Mouse (Mus musculus): Measurements from ENCODE around the gene Tsen2.
A peak's percentile ranks its signal among the peaks of the same experiment; 100 is the strongest.

The Tsen2 gene

DNA sequence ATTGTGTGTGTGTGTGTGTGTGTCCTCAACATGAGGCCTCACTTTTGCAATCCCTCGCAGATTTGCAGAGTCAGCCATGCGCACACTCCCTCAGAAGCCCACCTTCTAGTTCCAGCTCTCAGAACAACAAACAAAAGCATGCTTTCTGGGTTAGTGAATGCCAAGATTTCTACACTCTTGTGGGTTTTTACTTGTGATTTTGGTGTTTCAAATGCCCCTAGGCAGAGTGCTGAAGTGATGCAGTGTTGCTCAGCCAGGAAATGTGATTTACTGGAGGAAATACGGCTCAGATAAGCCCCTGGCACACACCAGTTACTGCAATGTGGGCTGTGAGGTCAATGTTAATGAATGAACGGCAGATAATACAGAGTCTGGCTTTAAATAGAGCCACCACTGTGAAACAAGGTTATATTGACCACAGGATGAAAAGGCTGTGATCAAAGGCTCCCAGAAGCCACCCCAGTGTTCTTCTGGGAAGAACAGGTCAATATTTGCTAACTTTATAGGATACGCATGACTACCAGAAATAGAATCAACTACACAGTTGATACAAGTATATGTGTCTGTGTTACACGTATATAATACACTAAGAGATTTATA lies 2.7 kb upstream of the Tsen2 start:
- no peak for DNase-seq (ENCODE audit: low read depth, low spot score)

DNA sequence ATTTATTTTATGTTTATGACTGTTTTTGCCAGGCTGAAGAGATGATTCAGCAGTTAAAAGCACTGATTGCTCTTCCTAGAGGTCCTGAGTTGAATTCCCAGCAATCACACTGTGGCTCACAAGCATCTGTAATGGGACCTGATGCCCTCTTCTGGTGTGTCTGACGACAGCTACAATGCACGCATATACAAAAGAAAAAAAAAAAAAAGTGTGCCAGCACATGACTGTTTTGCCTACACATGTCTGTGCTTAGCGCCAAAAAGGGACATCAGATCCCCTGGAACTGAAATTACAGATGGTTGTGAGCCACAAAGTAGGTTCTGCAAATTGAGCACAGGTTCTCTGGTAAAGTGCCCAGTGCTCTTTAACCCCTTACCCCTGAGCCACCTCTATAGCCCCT lies 2.1 kb upstream of the Tsen2 start:
- no peak for DNase-seq (ENCODE audit: low read depth, low spot score)

DNA sequence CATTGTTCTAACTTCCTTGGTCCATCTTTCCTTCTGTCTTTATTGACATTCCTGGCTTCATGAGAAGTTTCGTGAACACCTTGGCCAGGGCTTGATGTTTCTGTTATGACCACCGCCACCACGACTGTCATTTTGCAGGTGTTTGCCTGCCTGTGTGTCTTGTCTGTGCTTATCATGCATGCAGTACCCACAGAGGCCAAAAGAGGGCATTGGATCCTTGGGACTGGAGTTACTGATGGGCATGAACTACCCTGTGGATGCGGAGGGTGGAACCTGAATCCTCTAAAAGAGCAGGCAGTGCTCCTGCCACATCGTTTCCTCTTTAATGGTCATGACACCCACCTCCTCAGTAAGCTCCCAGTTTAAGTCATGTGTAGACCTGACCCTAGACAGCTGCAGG lies 1.8 kb downstream of the Tsen2 start:
- peak; percentile 50 for DNase-seq (ENCODE audit: low read depth, low spot score)

DNA sequence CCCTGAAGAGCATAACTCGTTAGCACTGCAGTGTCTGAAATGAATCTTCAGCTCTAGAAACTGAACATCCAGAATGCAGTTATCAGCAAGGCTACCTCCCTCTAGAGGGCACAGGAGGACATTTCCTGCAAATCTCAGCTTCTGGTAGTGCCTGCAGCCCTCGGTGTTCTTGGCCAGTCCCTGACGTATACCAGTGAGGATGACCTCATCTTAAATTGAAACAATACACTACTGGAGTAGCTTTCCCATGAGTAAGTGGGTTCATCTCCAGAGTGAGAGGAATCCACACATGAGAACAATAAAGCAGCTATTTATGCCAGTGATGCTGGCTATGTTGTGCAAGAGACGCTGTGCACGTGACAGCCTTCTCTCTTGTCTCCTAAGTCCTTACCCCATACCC lies 11.0 kb downstream of the Tsen2 start:
- DNase-seq (ENCODE audit: low read depth, low spot score) = no peak

DNA sequence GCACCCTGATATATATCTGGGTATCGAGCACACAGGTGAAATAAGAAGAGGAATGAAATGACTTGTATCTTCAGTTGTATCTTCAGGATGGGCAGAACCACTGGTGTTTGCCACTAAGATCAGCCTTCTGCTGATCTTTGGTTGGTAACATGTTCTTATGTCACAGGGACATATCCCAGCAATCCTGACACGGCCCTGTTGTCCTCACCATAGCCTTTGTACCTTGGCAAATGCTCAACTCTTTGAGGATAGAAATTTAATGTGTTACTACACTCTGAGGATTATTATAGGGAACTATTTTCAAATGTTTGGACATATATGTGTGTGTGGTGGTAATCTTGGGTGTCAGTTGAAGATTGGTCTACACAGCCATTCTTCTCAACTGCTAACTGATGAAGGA lies 13.7 kb downstream of the Tsen2 start:
- DNase-seq (ENCODE audit: low read depth, low spot score) = no peak

DNA sequence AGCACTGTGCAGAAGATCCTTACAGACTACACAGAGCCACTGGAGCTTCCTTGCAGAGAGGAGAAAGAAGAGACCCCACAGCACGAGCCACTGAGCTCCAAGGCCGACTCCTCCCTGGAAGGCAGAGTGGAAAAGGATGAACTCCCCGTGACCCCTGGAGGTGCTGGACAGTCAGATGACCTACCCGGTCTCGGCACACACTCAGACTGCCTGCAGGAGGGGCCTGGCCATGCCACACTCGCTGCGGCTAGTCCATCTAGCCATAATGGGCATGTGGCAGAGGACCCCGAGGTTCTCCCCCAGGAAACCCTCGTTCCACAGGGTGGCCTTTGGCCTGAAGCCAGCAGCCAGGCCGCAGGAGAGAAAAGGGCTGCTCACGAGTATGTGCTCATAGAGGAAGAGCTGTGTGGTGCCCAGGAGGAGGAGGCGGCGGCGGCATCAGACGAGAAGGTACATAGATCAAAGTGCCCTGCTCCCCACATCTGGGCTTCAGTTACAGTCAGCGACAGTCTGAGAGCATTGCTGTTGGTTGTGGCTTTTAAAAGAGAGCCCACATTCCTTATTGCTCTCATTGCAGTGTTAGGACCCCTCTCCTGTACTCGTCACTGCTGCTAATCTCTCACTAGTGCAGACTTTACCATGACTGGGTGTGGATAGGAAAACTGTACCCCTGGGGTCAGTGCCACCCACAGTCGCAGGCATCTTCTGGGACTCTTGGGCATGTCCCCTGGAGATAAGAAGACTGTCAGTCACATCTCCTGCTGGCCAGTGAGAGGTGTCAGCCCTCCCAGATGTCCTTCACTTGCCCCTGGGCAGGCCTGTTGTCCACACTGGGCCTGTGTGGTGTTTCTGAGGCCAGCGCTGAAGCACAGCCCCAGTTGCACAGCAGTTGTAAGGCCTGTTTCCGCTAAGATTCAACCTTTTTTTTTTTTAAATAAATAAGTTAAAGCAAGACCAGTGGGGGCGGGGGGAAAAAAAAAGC lies 15.5 kb downstream of the Tsen2 start:
- DNase-seq (ENCODE audit: low read depth, low spot score) = peak; percentile 58

DNA sequence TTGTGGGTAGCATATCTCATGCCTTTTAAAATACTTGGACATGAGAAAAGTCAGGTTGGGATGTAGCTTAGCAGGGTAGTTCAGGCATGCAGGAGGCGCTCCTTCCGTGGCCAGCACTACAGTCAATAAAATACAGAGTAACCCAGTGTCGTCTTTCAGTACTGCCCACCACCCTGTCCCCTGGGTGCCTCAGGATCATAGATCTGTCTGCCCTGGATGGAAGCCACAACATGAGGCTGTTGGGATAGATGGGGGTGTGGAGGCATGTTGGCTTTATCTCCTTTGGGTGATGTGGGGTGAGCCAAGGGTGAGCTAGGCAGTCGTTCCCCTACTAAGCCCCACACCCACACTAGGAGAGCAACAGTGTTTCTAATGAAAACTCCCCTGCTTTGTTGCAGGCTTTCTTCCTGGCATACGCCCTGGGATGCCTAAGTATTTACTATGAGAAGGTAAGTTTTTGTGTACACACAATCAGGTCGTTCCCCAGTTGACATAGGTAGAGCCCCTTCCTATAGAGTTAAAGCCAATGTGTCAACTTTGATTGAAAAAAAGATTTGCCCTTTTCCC lies 21.1 kb downstream of the Tsen2 start:
- no peak for DNase-seq (ENCODE audit: low read depth, low spot score)

DNA sequence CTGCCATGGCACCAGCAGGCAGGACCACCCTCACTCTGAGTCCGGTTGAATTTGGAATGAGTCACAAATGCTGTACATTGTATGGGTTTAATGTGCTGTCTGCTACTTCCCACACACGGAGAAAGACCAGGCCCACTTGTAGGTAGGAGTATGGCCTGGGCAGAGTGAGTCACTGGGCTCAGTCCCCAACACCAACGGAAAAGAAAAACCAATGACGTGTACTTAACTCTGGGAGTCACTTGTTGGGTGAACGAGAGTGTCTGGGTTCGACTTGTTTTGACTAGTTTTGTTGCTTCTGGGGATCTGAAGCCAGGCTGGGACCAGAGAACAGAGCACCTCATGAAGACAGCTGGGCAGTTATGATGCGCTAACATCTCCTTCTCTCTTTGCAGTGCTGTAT lies 29.7 kb downstream of the Tsen2 start:
- DNase-seq (ENCODE audit: low read depth, low spot score) = peak; percentile 52

DNA sequence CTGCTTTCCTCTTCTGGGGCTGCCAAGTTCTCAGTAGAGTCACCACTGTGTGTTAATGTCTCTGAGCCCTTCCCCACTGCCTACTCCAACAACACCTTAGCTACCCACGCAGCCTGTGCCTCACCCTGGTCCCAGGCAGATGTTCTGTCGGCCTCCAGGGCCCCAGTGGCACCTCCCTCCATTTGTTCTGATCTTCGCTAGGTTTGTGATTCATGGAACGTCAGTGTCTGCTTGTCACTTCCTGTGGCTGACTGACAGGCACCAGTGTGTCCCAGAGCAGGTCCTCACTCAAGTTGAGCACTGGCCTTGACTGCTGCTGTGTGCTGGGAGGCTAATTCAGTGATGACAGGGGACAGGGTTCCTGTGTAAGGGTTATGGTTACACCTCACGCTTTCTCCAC lies 32.9 kb downstream of the Tsen2 start:
- peak; percentile 81 for DNase-seq (ENCODE audit: low read depth, low spot score)

DNA sequence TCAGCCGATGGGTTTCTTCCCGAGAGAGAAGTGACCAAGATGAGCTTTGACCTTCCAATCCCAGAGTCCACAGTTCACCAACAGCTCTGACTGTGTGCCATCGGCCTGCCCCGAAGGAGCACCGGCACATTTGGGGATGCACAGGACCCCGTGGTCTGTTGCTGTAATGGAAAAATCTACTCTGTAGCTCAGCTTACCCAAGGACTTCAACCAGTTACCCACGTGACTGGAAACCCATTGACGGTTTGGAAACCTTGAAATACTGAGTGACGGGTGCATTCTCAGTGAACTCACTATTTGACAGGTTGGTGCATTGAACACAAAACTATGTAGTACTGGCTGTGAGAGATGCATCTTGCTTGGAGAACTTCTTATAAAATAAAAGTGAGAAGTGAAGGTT lies 33.5 kb downstream of the Tsen2 start:
- DNase-seq (ENCODE audit: low read depth, low spot score) = peak; percentile 83

DNA sequence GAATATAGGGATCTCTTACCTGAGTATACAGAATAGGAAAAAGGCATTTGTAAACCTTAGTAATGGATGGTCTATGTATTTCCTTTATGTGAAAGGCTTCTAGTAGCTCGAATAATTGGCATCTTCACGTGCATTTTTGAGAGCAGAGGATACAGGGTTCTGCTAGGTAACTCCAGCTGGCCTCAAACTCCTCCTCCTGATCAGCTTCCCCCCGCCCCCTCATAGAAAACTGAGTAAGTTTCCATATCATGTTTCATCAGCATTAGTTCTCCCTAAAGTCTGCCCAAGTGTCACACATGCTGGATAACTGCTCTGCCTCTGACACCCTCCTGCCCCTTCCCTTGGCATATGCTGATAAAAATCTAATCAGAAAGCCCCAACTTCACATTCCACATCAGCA lies 36.3 kb downstream of the Tsen2 start:
- no peak for DNase-seq (ENCODE audit: low read depth, low spot score)

DNA sequence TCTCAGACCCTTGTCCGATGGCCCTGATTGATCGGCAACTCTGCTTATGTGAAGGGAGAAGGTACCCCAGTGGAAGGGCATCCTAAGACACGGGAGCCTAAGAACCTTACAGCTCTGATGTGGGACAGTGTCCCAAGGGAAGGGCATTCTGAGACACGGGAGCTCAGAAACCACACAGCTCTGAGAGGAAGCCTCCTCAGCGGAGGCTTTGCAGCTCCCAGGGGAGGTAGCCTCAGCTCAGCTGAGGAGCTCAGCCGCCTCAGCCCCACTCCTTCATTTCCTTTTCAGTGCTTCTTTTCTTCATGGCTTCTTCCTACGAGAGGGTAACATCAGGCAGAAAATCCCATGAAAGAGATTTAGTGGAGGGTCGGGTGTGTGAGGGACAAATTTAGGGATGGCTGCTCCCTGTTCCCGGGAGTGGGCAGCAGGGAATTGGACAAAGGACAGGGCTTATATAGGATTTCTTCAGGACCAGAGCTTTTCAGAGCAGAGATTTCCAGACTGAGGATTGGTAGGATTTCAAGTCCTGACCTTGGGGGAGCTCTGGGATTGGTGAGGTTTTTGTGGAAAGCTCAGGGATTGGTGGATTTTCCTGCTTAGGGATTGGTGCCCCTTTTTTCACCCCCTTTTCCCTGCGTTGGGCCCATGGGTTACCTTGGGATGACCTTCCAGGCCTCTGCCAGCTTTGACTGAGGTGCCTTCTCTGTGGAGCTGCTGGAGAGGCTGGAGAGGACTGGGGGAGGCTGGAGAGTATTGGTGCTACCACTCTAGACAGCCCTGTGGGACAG lies 38.1 kb downstream of the Tsen2 start:
- DNase-seq (ENCODE audit: low read depth, low spot score) = no peak

DNA sequence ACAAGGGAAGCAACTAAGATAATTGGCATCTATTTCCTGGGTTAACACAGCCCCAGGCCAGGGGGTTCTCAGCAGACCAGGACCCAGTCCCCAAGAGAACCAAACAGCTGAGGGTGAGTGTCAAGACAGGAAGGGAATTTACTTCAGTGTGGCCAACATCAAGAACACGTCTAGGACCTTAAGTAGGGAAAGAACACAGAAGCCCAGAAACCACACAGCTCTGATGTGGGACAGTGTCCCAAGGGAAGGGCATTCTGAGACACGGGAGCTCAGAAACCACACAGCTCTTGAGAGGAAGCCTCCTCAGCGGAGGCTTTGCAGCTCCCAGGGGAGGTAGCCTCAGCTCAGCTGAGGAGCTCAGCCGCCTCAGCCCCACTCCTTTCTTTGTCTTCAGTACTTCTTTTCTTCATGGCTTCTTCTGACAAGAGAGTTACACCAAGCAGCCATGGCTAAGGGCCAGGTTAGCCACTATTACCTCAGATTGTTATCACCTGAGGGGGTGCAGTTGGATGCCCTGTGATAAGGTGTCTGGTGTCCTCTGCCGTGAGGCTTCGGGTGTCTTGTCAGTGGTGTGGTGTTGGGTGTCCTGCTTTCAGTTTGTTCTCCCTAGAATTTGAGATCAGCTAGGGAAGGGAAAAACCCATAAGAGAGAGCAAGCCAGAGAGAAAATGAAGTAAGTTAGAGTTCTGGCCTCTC lies 39.1 kb downstream of the Tsen2 start:
- DNase-seq (ENCODE audit: low read depth, low spot score) = no peak

DNA sequence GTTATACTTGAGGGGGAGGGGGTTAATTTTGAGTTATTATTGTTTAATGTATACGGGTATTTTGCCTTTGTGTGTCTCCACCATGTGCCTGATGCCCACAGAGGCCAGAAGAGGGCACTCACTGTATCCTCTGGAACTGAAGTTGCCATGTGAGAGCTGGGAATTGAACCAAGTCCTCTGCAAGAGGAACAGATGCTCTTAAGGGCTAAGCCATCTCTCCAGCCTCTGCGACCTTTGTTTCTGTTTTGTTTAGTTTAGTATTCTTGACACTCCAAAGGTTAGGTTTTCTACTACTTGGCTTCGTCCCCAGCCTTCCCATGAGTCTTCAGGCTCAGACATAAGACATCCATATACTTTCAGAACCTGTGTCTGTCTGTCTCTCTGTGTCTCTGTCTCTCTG lies 39.7 kb downstream of the Tsen2 start:
- DNase-seq (ENCODE audit: low read depth, low spot score) = no peak

DNA sequence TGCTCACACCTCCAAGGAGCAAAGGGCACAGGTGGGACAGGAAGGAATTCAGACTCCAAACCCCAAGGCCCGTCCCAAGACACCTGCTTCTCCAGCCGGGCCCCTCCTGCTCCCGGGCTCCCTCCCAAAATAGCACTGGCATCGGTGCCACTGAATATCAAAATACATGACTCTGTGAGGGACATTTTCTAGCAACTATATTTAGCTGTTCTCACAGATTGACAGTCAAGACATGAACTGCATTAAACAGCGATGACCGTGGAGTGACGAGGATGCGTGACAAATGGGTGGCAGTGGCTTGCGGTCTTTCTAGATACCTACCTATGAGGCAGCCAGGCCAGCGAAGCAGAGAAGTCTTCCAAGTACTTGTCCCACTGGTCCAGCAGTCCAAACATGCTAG lies 41.9 kb downstream of the Tsen2 start:
- no peak for DNase-seq (ENCODE audit: low read depth, low spot score)

DNA sequence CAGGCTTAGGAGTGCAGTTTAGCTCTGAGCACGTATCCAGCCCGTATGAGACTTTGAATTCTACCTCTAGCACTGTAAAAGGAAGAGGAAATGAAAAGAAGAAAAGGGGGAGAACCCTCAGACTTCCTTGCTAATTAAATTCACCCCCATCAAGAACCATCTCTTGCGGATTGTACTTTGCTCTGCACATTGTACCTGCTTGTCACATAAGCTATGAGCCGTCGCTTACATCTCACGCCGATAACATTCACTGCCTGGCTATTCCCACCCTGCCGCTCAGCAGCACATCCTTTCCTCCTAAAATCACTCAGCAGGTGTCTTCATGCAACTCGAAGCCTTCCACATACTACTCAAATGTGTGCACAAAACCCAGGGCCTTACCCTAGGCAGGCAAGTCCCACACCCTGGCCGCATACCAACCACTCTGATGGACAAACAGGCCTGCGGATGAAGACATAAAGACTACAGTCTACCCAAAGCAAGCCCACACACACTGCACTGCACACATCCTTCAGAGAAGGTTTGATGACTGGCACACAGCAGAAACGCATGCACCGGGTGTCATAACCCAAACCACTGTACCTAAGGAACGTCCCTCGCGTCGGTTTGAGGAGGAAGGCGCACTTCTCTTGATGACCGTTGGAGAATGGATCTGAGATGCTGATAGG lies 47.4 kb downstream of the Tsen2 start:
- no peak for DNase-seq (ENCODE audit: low read depth, low spot score)

DNA sequence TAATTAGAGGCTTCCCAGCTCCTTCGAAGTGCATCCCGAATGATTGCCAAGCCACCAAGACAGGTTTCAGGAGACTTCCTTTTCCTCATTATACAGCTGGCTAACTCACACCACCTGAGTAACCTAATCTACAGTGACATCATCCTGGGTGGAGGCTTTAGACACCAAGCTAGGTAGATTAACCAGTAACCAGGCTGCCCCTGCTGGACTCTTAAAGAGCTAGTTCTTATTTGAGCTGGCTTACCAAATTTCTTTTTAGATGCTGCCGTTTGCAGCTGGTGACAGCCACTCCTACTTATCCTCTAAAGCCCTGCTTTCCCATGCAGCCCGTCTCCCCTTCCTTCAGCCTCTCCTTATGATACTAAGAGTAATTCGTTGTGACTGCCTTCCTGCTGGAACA lies 48.0 kb downstream of the Tsen2 start, which contains the start of gene Mkrn2os:
Gene Mkrn2os (minus strand): TSS at position 119 of the 400 bp plus-strand sequence.
- DNase-seq (ENCODE audit: low read depth, low spot score) = no peak

DNA sequence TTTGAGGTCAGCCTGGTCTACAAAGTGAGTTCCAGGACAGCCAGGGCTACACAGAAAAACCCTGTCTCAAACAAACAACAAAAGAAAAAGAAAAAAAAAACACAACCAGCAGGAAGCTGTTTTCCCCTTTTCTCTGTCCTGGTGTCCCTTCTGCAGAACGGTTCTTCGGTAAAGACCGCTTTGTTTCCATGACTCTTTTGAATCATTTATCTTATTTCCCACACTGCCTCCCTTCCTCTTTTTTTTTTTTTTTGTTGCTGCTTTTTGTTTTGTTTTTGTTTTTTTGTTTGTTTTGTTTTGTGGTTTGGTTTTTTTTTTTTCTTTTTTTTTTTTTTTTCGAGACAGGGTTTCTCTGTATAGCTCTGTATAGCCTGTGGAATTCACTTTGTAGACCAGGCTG lies 48.8 kb downstream of the Tsen2 start:
- no peak for DNase-seq (ENCODE audit: low read depth, low spot score)

DNA sequence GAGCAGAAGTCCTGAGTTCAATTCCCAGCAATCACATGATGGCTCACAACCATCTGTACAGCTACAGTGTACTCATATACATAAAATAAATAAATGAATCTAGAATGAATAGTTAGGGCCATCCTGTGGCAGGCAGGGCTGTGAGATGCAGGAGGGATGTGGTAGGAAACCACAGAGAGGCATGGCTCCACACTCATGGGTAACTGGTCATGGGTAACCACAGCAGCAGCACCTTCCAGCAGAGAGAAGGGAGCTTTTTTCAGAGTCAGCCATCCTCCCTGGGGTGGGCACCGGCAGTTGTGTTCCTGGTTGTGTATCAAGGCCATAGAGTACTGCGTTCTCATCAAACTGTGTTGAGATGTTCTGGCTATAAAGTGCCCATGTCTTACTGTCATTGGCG lies 50.0 kb downstream of the Tsen2 start:
- peak; percentile 76 for DNase-seq (ENCODE audit: low read depth, low spot score)

DNA sequence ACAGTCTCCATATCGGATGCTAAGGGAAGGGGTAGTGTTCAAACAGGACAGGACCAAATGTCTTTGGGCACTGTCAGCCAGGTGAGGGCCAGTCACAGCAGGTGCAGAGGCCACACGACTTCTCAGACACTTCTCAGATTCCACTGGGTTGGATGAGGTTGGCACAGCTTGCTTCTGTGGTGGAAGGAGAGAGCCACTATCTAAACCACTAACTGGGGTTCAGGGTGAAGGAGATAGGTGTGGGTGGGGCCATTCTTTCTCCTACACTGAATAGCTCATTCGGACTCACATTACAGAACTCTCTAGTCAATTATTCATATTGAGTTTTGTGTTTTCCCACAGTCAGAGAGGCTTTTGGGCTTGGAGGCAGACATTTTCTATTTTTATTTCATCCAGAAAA lies 51.2 kb downstream of the Tsen2 start:
- no peak for DNase-seq (ENCODE audit: low read depth, low spot score)

DNA sequence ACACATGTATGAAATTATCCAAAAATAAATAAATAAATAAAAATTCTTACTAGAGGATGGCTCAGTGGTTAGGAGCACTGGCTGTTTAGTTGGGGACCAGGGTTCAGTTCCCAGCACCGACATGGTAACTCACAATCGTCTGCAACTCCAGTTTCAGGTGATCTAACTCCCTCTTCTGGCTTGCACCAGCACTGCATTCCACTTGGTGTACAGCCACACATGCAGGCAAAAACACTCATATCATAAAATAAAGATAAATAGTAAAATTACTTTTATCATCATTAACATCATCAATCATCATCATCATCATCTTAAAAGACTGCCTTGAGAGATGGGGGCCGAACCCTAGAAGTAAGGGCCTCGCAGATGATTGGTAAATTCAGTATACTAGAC lies 56.9 kb downstream of the Tsen2 start:
- DNase-seq (ENCODE audit: low read depth, low spot score) = no peak

Data from CD4-positive helper T cell, adult 2 months (primary cell).